Mouse (Mus musculus) neural tube, embryonic 11.5 days (tissue): Measurements from ENCODE around the gene Qrsl1. TPM values are rescaled to one million over a fixed set of nuclear protein-coding genes. Genes with fewer than 3 reads are reported as not detected.

Experiments
- ATAC-seq: fragments of 200-750 bp; cut with Nextera tagmentation; 2 replicates; pipeline ENCODE4 v1.8.0; 2017; ENCODE audit warnings: moderate number of reproducible peaks, mild to moderate bottlenecking, moderate TSS enrichment, moderate library complexity; ENCODE audit not compliant: insufficient read depth, low FRiP score, low TSS enrichment
- DNase-seq: peaks from one replicate; pipeline ENCODE4 v3.0.0-alpha.2; 2015; ENCODE audit warnings: low spot score
- H3K27ac ChIP-seq: fragments of 300-500 bp; sonication (generic); 2 replicates; pipeline ENCODE4 v1.5.1; 2014; ENCODE audit warnings: low read depth, mild to moderate bottlenecking, low read length
- H3K27me3 ChIP-seq: fragments of 300-500 bp; sonication (generic); 2 replicates; pipeline ENCODE4 v1.6.1; 2014; ENCODE audit warnings: mild to moderate bottlenecking, low read length, mixed read lengths; ENCODE audit not compliant: control insufficient read depth, insufficient read depth
- H3K36me3 ChIP-seq: fragments of 300-500 bp; sonication (generic); 2 replicates; pipeline ENCODE4 v1.6.1; 2014; ENCODE audit warnings: mild to moderate bottlenecking, low read length, moderate library complexity, mixed read lengths; ENCODE audit not compliant: control insufficient read depth, insufficient read depth
- H3K4me1 ChIP-seq: fragments of 300-500 bp; sonication (generic); 2 replicates; pipeline ENCODE4 v1.6.1; 2014; ENCODE audit warnings: low read length, mixed read lengths; ENCODE audit not compliant: control insufficient read depth, insufficient read depth
- H3K4me2 ChIP-seq: fragments of 300-500 bp; sonication (generic); 2 replicates; pipeline ENCODE4 v1.6.1; 2014; ENCODE audit warnings: low read depth, mild to moderate bottlenecking, moderate library complexity
- H3K4me3 ChIP-seq: fragments of 300-500 bp; sonication (generic); 2 replicates; pipeline ENCODE4 v1.5.1; 2014; ENCODE audit warnings: low read depth, low read length
- H3K9ac ChIP-seq: fragments of 300-500 bp; sonication (generic); 2 replicates; pipeline ENCODE4 v1.6.1; 2014; ENCODE audit warnings: mild to moderate bottlenecking, low read length
- H3K9me3 ChIP-seq: fragments of 300-500 bp; sonication (generic); 2 replicates; pipeline ENCODE4 v1.6.1; 2016; ENCODE audit warnings: low read length; ENCODE audit not compliant: control insufficient read depth
- WGBS: fragments of 180-500 bp; shearing (Covaris S2); extraction: QIAGEN DNeasy Blood & Tissue Kit; methylation state at CpG from one replicate; pipeline ENCODE4 v1.1.7; 2014; 5-methylcytosine and 5-hydroxymethylcytosine counted together
- polyA plus RNA-seq: library from polyadenylated mRNA; unstranded; fragments of >200 nt; fragmentation: Nextera tagmentation; extraction: Ambion mirVana; gene quantifications from 2 replicates; pipeline ENCODE4 v1.2.1, GENCODE M21; 2014

Qrsl1 gene
- polyA plus RNA-seq, 1 experiment from 2014 or later = 25.5 TPM

GRCm38 (mm10) chr10:43826773-43827621, 74.5 kb downstream of the Qrsl1 start:
- ATAC-seq (no peak), DNase-seq (no peak)
- Histone ChIP-seq H3K4me2 (no peak overlapping the region), H3K9ac (no peak overlapping the region), H3K4me3 (no peak overlapping the region), H3K9me3 (no peaks in the 10 kb centered on the region), H3K27ac (no peak overlapping the region), H3K36me3 (no peaks in the 10 kb centered on the region), H3K4me1 (no peaks in the 10 kb centered on the region), H3K27me3 (no peaks in the 10 kb centered on the region)
- 84% methylated on average over 14 of the region's 14 CpGs for WGBS

- Histone ChIP-seq H3K4me3 (no peak overlapping the region), H3K9ac (no peak overlapping the region), H3K4me2 (no peak overlapping the region), H3K4me1 (no peaks in the 10 kb centered on the region), H3K27ac (no peak overlapping the region), H3K36me3 (no peaks in the 10 kb centered on the region), H3K9me3 (no peaks in the 10 kb centered on the region), H3K27me3 (no peaks in the 10 kb centered on the region)
- no peak for ATAC-seq
- WGBS = 92% methylated on average over 6 of the region's 6 CpGs
- no peak for DNase-seq
These were observed 75.8 kb downstream of the Qrsl1 start for GRCm38 (mm10) chr10:43825696-43826095.

DNA sequence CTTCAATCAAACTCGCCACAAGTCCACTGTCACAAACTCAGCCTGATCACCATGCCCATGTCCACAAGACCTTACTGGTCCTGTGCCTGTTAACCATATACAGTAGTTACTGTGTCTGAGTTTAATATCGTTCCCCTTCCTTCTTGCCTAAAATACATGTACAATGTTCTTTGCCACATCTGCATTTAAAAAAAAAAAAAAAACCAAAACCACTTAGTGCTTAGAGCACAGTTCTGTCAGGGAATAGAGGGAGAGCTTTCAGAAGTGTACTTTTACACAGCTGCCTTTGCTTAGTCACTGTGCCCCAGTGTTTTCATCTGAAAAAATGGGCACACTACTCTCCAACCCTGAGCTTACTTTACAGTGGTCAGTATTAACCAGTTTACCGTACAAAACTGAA, 76.8 kb downstream of the Qrsl1 start:
- ATAC-seq (no peak), DNase-seq (no peak)
- Histone ChIP-seq H3K4me1 (no peaks in the 10 kb centered on the region), H3K4me3 (no peak overlapping the region), H3K27ac (no peak overlapping the region), H3K9ac (no peak overlapping the region), H3K4me2 (no peak overlapping the region), H3K9me3 (no peaks in the 10 kb centered on the region), H3K27me3 (no peaks in the 10 kb centered on the region), H3K36me3 (no peaks in the 10 kb centered on the region)
- 95% methylated on average over 3 of the region's 3 CpGs for WGBS

Other genes with a start within 250 kb of the Qrsl1 start
- gene Rtn4ip1, start 62 bp upstream of the Qrsl1 start, polyA plus RNA-seq = 19.4 and 19.7 TPM in 2 replicates
- gene Crybg1, start 247.1 kb upstream of the Qrsl1 start, polyA plus RNA-seq = 0.05 and 0.12 TPM in 2 replicates